Mouse (Mus musculus) layer of hippocampus, adult 9-11 months (tissue): ENCODE results near the gene Fto.

Experiments
- DNase-seq: peaks from one replicate; pipeline ENCODE4 v3.0.0; 2022

Gene Fto

DNA sequence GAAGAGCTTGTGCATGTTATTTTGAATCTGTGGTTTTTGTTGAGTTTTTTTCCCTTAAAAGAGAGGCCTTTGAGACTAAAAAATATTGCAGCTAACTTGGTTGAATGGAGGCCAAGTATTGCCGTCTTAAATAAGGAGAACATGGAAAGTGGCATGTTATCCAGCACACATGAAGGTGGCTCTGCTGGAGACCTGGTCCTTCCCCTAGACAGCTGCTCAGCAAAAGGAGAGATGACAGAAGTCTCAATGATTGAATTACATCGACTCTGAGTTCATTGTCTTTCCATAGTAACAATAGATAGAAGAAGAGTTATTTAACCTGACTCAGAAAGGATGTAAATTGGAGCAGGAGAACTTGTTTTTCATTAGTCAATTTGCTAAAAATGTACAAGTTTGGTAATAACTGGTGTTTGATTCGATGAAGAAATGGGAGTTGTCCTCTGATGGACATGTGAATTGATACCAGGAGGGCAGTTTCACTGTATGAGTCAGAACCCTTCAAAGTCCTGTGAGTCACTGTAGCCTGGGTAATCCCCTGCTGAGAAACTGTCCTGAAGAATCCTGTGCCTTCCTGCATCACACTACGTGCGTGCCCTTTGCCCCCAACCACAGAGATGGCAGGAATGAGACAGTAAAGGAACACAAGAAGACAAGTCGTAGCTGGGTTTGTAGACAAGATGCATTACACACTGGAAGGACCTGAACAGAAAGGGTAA, 82.2 kb downstream of the Fto start:
- DNase-seq: no peak

DNA sequence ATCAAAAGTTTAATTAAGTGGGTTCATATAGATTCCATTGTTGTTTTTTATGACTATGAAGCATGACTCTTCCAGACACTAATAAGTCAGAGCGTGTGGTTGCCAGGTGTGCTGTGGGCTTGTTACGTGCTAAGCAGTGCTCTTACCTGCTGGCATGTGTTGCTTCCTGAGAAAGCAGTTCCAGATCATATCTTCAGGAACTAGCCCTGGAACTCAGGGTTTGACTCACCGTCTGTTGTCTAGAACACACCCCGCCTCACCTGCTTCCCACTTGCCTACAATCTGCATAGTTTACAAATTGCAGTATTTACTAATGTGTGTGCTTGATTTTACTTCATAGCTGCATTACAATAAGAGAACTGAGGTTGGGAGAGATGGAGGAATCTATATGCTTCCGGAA, 84.7 kb downstream of the Fto start:
- no peak for DNase-seq

GRCm38 (mm10) chr8:91402980-91403975, 90.0 kb downstream of the Fto start:
- no peak for DNase-seq

GRCm38 (mm10) chr8:91404311-91404710, 91.0 kb downstream of the Fto start:
- no peak for DNase-seq

GRCm38 (mm10) chr8:91405099-91405498, 91.8 kb downstream of the Fto start:
- no peak for DNase-seq

- no peak for DNase-seq
Measured at GRCm38 (mm10) chr8:91406624-91407290, 93.4 kb downstream of the Fto start.

GRCm38 (mm10) chr8:91407880-91408279, 94.6 kb downstream of the Fto start:
- DNase-seq: no peak

- no peak for DNase-seq
Measured at GRCm38 (mm10) chr8:91410007-91410406, 96.7 kb downstream of the Fto start.

DNA sequence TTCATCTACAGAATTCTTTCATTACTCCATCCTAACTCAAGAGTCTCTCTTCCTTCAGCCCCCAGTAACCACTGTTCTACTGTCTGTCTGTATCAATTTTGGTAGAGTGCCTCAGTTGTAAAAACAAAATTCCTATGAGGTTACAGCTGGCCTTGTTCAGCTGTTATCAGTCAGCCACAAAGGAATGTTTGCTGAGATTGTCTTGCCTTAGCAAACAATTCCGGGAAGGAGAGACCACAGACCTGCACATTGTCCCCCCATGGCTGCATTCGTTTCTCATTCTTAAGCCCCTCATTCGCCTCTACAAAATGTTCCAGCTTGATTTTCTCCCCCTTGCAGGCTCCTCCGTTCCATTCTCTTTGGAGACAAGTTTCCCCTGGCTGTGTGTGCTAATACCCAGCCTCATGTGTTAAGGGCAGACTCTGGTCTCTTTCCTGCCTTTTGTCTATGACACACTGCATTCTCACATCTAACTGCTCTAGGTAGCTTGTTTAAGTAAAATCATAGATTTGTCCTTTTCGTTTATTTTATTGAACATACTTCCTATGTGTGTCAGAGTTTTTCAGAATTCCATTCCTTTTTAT, 111.3 kb downstream of the Fto start:
- no peak for DNase-seq

- DNase-seq: no peak
Measured at GRCm38 (mm10) chr8:91425251-91425866, 112.0 kb downstream of the Fto start.

- DNase-seq: no peak
Measured at GRCm38 (mm10) chr8:91426496-91426895, 113.2 kb downstream of the Fto start.

- no peak for DNase-seq
Measured at GRCm38 (mm10) chr8:91430333-91430940, 117.1 kb downstream of the Fto start.

DNA sequence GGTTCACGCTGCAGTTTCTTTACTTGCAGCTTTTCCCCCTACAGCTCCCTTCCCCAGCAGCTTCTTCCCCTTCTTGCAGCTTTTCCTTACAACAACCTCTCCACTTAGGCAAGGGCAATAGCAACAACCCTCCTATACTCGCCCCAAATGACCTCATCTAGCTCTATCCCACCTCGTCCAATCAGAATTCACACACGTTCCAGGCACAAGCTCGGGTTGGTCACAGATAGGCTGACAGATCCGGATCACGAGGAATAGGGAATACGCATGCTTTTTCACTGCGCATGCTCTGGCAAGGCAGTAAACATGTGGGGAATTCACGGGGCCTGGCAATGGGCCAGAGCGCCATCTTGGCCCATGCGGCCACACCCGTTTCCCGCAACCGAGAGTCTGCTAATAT, 122.7 kb downstream of the Fto start:
- DNase-seq: no peak

DNA sequence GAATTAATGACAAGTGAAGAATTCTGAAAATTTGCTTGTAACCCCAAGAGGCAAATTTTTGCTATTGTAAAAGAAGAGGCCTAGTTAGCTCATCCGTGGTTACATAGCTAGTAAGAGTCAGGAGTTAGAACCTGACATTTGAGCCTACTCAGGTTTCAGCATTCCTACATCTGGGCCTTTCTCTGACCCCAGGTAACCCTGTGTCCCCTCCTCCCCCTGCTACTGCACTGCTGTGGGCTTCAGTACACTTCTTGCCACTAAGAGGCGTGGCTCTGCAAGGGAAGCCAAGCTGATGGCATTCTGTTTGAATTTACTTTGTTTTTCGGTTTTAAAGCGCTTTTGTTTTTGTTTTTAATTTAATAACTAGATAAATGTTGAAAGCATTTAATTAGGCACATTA, 130.6 kb downstream of the Fto start:
- DNase-seq: no peak

GRCm38 (mm10) chr8:91444636-91445410, 131.5 kb downstream of the Fto start:
- DNase-seq: no peak

DNA sequence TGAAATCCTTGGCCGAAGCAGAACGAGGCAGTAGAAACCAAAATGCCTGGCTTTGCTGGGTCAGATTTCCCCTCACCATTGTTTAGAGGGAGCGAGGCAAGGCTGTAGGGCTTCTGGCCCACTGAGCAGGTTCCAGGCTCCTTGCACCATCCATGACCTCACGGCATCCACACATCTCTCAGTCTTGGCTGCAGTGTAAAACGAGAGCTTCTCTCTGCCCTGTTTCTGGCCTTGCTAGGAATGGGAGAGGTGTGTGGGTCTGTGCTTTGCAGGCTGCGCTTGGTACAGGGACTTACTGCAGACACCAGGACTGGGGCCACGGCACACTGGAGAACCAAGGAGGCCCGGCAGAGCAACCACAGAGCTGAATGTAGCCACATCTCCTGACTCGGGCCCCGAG, 132.2 kb downstream of the Fto start:
- DNase-seq: no peak

GRCm38 (mm10) chr8:91446008-91446407, 132.7 kb downstream of the Fto start:
- DNase-seq: no peak

GRCm38 (mm10) chr8:91448667-91449329, 135.5 kb downstream of the Fto start:
- no peak for DNase-seq

- DNase-seq: no peak
Measured at GRCm38 (mm10) chr8:91454926-91455325, 141.6 kb downstream of the Fto start.

DNA sequence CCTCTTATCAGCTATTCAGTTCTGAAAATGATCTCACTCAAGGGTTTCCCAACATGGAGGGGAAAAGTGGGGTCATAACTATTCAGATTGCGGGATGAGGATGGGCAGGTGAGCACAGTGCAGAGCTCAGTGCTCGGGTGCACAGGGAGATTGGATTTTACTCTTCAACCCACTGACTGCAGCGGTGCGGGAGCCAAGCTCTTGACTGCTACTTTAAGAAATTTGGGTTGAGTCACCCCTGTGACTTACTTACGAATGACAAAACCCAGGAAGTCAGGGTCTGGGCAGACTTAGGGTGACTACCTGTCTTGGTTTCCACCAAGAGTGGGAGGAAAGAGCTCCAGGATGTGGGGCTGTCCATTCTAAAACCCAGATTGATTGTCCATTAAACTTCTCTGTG, 142.3 kb downstream of the Fto start:
- no peak for DNase-seq

DNA sequence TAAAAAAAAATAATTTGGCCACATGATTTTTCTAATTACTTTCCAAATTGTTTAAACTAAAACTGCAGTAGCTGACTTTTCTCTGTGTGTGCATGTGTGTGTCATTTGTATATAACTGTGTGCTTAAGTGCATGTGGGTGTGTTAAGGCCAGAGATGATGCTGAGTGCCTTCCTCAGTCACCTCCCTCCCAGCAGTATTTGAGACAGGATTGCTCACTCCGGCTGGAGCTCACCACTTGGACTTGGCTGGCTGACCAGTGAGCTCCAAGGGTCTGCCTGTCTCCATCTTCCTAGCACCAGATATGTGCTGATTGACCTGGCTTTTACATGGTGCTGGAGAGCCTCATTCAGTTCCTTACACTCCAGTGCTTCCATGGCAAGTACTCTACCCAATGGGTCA, 144.7 kb downstream of the Fto start:
- DNase-seq: no peak
